Mouse (Mus musculus): ENCODE measurements around the gene Pcdh19. TPM values are rescaled to one million over a fixed set of nuclear protein-coding genes. Genes with fewer than 3 reads are reported as not detected.

The Pcdh19 gene
- polyA plus RNA-seq, 1 experiment from 2014 or later: 0.28 TPM

DNA sequence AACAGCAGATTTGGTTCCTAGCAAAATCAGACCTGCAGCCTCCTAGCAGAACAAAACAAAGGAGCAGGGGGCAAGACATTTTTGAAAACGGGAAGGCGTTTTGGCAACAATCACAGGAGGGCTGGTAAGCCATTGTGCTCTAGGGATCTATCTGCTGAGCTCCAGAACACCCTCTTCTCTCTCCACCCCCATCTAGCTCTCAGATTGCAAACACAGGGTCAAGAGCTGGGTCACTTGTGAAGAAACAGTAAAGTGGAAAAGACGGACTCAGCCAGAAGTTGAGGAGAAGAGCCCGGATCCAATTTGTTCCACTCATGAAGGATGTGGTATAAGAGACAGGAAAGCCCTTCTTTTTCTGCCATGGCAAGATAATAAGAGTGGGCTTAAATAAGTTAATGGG, 7.7 kb upstream of the Pcdh19 start:
- Histone ChIP-seq H3K4me3 (ENCODE audit: low read depth, low read length) (no peak overlapping the region), H3K4me2 (ENCODE audit: low read depth, low read length) (no peak overlapping the region), H3K27me3 (ENCODE audit: insufficient read depth, low read length) (0 out of 2 replicates have a peak, but pooled peaks cover 3% of the 10 kb centered on the region), H3K4me1 (ENCODE audit: insufficient read depth) (no peaks in the 10 kb centered on the region), H3K36me3 (replicated peaks; ENCODE audit: insufficient read depth, low read length) (no peaks in the 10 kb centered on the region), H3K9ac (replicated peaks) (no peak overlapping the region), H3K9me3 (ENCODE audit: low read length) (no peaks in the 10 kb centered on the region), H3K27ac (ENCODE audit: low read depth) (no peak overlapping the region)
- DNase-seq (no peak), ATAC-seq (no peak)
- no peak for TF ChIP-seq EP300 (IDR thresholded peaks at IDR 0.05; ENCODE audit: low read depth)
- TF ChIP-seq CTCF (IDR thresholded peaks at IDR 0.05; ENCODE audit: low read depth): no peak
- 44% methylated on average over 4 of the region's 4 CpGs for WGBS (ENCODE audit: insufficient replicate concordance)

DNA sequence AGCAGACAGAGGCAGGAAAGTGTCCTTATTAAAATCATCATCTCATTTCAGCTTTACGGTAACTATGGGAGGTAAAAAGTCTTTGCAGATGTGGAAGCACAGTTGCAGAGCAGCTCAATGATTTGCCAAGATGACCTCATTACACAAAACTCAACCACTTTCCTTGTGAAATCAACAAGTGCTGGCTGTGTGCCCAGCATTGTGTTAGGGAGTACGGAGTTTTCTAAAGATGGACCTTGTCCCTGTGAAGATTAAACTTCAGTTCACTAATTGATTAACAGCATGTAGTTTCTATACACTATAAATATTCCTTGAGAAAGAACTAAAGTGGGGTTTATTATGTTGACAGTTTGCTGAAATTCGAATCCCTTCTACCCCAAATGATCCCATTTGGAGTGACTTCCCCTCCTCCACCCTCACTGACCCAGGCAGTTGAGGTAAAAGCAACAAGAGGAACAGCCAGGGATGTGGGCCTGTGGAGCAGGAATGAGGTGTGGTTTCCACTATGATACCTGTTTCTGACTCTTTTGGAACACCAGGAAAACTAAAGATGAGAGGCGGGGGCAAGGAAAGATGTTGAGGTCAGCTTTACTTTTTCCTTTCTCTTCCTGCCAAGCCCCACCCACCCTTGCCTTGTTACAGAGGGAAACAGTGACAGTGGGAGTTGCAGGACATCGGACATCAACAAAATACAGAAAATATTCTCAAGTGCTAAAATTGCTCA, 4.4 kb upstream of the Pcdh19 start:
- H3K27ac ChIP-seq (ENCODE audit: low read depth): no peak overlapping the region
- DNase-seq (no peak), ATAC-seq (no peak)
- H3K9me3 ChIP-seq (ENCODE audit: low read length): no peaks in the 10 kb centered on the region
- no peak overlapping the region for H3K4me3 ChIP-seq (ENCODE audit: low read depth, low read length)
- WGBS (ENCODE audit: insufficient replicate concordance): 53% methylated on average over 5 of the region's 5 CpGs
- TF ChIP-seq EP300 (IDR thresholded peaks at IDR 0.05; ENCODE audit: low read depth) (no peak), CTCF (IDR thresholded peaks at IDR 0.05; ENCODE audit: low read depth) (no peak)
- no peaks in the 10 kb centered on the region for H3K36me3 ChIP-seq (replicated peaks; ENCODE audit: insufficient read depth, low read length)
- no peak overlapping the region for H3K9ac ChIP-seq (replicated peaks)
- H3K4me1 ChIP-seq (ENCODE audit: insufficient read depth): no peaks in the 10 kb centered on the region
- peaks cover 34% of the 10 kb centered on the region for H3K27me3 ChIP-seq (ENCODE audit: insufficient read depth, low read length)
- H3K4me2 ChIP-seq (ENCODE audit: low read depth, low read length): no peak overlapping the region

DNA sequence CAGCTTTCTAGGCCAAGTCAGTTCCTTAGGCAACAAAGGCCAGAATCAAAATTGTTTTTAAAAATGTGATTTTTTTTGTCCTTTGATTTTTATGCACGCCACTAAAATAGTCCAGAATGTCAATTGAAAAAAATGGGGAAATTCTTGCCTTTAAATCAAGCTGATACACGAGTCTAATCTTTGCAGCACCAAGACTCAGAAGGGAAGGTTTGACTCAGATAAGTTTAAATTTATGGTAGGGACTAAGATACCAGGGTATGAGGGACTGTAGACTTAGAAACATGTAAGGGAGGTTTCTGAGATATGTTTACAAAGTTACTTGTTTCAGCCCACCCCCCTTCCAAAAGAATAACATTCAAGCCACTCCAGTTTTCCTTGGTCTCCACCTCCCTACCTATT, 3.6 kb upstream of the Pcdh19 start:
- Histone ChIP-seq H3K4me1 (ENCODE audit: insufficient read depth) (no peaks in the 10 kb centered on the region), H3K36me3 (replicated peaks; ENCODE audit: insufficient read depth, low read length) (no peaks in the 10 kb centered on the region), H3K4me3 (ENCODE audit: low read depth, low read length) (no peak overlapping the region), H3K9me3 (ENCODE audit: low read length) (no peaks in the 10 kb centered on the region), H3K4me2 (ENCODE audit: low read depth, low read length) (no peak overlapping the region), H3K27ac (ENCODE audit: low read depth) (no peak overlapping the region), H3K9ac (replicated peaks) (no peak overlapping the region), H3K27me3 (ENCODE audit: insufficient read depth, low read length) (peaks cover 42% of the 10 kb centered on the region)
- ATAC-seq: no peak
- 41% methylated on average over 2 of the region's 2 CpGs for WGBS (ENCODE audit: insufficient replicate concordance)
- no peak for DNase-seq
- TF ChIP-seq CTCF (IDR thresholded peaks at IDR 0.05; ENCODE audit: low read depth) (no peak), EP300 (IDR thresholded peaks at IDR 0.05; ENCODE audit: low read depth) (no peak)

DNA sequence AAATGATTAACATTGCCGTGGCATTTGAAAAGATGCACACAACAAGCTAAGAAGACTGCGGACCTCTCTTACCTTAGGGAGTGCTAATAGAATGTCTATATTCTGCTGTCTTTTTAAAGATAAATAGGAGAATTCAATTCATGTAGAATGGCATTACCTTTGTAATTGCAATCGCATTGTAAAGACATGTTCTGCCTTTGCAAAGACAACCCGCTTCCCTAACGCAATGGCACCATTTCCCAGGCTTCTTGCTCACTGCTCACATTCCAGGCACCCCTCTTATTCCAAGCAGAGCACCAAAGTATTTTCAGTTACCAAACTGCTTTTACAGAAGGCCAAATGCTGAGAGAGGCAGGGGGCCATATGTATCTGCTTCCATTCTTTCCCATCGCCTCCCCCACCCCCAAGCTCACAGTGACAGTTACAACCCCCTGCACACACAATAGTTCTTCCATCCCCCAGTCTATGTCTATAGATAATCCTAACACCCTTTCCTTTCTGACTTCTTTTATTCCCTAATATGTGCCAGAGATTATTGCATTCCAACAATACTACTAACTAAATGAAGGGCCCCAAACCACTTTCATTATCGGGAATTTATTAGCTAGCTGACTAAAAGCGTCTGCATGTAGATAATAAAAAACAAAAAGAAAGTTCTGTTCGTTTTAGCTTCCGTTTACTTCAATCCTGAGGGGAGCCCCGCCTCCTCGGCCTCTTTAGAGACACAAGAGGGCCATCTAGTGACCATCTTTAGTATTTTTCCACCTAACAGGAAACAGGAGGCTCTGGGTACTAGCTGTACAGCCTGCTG, 3.0 kb upstream of the Pcdh19 start:
- no peak for TF ChIP-seq EP300 (IDR thresholded peaks at IDR 0.05; ENCODE audit: low read depth)
- TF ChIP-seq CTCF (IDR thresholded peaks at IDR 0.05; ENCODE audit: low read depth): peak; percentile 52
- DNase-seq: peak; percentile 22
- Histone ChIP-seq H3K4me2 (ENCODE audit: low read depth, low read length) (peak overlapping the region; percentile 57), H3K4me1 (ENCODE audit: insufficient read depth) (no peaks in the 10 kb centered on the region), H3K27me3 (ENCODE audit: insufficient read depth, low read length) (peaks cover 48% of the 10 kb centered on the region), H3K9ac (replicated peaks) (no peak overlapping the region), H3K36me3 (replicated peaks; ENCODE audit: insufficient read depth, low read length) (no peaks in the 10 kb centered on the region), H3K9me3 (ENCODE audit: low read length) (no peaks in the 10 kb centered on the region), H3K4me3 (ENCODE audit: low read depth, low read length) (peak overlapping the region; percentile 27), H3K27ac (ENCODE audit: low read depth) (no peak overlapping the region)
- WGBS (ENCODE audit: insufficient replicate concordance): 12% methylated on average over 12 of the region's 12 CpGs
- peak; percentile 62; the same call in 1 of the 2 replicates for ATAC-seq

DNA sequence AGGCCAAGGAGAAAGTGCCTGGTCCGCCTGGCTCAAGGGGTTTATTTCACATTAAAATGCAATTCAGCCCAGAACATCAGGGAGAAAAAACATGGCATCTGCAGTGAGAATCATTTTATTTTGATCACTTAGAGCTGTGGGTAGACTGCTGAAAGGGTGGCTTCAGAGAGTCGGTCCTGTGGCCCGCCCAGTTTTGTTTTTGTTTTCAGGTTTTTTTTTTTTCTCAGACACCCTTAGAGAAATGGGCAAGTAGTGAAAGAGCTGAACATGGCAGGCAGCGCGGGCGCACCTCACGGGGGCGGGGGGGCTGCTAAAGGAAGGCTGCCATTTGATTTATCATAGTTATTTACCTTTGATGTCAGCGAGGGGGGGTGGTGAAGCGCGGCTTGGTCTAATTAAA, 2.0 kb upstream of the Pcdh19 start:
- H3K4me1 ChIP-seq (ENCODE audit: insufficient read depth): no peaks in the 10 kb centered on the region
- ATAC-seq (no peak), DNase-seq (no peak)
- H3K4me2 ChIP-seq (ENCODE audit: low read depth, low read length): peak overlapping the region; percentile 57
- no peak overlapping the region for H3K27ac ChIP-seq (ENCODE audit: low read depth)
- H3K9ac ChIP-seq (replicated peaks): no peak overlapping the region
- no peaks in the 10 kb centered on the region for H3K36me3 ChIP-seq (replicated peaks; ENCODE audit: insufficient read depth, low read length)
- H3K4me3 ChIP-seq (ENCODE audit: low read depth, low read length): peak overlapping the region; percentile 24; the same call in 1 of the 2 replicates
- peaks cover 57% of the 10 kb centered on the region for H3K27me3 ChIP-seq (ENCODE audit: insufficient read depth, low read length)
- 11% methylated on average over 11 of the region's 11 CpGs for WGBS (ENCODE audit: insufficient replicate concordance)
- H3K9me3 ChIP-seq (ENCODE audit: low read length): no peaks in the 10 kb centered on the region
- TF ChIP-seq CTCF (IDR thresholded peaks at IDR 0.05; ENCODE audit: low read depth) (no peak), EP300 (IDR thresholded peaks at IDR 0.05; ENCODE audit: low read depth) (no peak)

DNA sequence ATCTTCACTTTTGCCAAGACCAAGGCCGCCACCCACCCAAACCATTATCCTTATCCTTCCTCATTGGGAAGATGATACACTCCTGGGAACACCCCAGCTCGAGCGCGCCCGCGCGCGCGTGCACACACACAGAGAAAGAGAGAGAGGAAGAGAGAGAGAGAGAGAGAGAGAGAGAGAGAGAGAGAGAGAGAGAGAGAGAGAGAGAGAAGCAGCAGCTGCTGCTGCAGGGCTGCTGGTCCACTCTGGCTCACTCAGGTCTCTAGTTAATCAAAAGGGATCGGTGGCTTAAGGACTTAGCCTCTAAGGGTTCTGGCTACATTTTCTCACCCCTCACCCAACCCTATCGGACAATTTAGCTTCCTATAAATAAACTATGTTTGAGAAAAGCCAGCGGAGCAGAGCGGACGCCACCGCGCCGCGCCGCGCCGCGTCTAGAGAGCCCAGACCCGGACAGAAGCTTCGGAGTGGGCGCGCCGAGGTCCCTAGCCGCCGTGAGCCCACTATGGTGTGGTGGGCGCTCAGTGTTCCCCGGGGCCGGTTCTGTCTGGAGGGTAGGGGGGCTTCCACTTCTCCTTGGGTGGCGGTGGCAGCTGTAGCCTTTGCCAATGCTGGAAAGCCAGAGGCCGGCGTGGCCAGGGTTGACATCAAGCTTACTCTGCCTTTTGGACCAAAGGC, 926 bp upstream of the Pcdh19 start:
- no peak overlapping the region for H3K9ac ChIP-seq (replicated peaks)
- TF ChIP-seq CTCF (IDR thresholded peaks at IDR 0.05; ENCODE audit: low read depth) (no peak), EP300 (IDR thresholded peaks at IDR 0.05; ENCODE audit: low read depth) (no peak)
- peak overlapping the region; percentile 29; the same call in 1 of the 2 replicates for H3K4me2 ChIP-seq (ENCODE audit: low read depth, low read length)
- no peaks in the 10 kb centered on the region for H3K4me1 ChIP-seq (ENCODE audit: insufficient read depth)
- H3K27me3 ChIP-seq (ENCODE audit: insufficient read depth, low read length): peaks cover 65% of the 10 kb centered on the region
- DNase-seq: no peak
- ATAC-seq: no peak
- no peak overlapping the region for H3K4me3 ChIP-seq (ENCODE audit: low read depth, low read length)
- no peak overlapping the region for H3K27ac ChIP-seq (ENCODE audit: low read depth)
- no peaks in the 10 kb centered on the region for H3K36me3 ChIP-seq (replicated peaks; ENCODE audit: insufficient read depth, low read length)
- H3K9me3 ChIP-seq (ENCODE audit: low read length): no peaks in the 10 kb centered on the region
- 24% methylated on average over 35 of the region's 35 CpGs for WGBS (ENCODE audit: insufficient replicate concordance)

All from liver, postnatal 0 days (tissue).